Mouse (Mus musculus): Measurements from ENCODE around the gene Uevld. TPM values are rescaled to one million over a fixed set of nuclear protein-coding genes. Genes with fewer than 3 reads are reported as not detected.

Uevld gene
- 13.9 TPM for polyA plus RNA-seq (2014; fragmentation: Illumina TruSeq; extraction: RNeasy Lipid Tissue Mini Kit (QIAGEN cat#74804); ENCODE audit: low read depth, low replicate concordance)

GRCm38 (mm10) chr7:46957831-46958691 is at the start of gene Uevld:
Gene Uevld, minus strand, starts transcription at chr7:46958527.

GRCm38 (mm10) chr7:46983280-46983679 is 25.0 kb upstream of the Uevld start, which contains the start of gene Gm9999:
Gene Gm9999, plus strand, starts transcription at chr7:46983580.

GRCm38 (mm10) chr7:46919551-46920176 is 38.7 kb downstream of the Uevld start, which contains the start of gene Tsg101:
Gene Tsg101, minus strand, starts transcription at chr7:46919969.

Other genes starting within 250 kb of the Uevld start
- gene Saal1, start 247.8 kb downstream of the Uevld start, polyA plus RNA-seq (2014; fragmentation: Illumina TruSeq; extraction: RNeasy Lipid Tissue Mini Kit (QIAGEN cat#74804); ENCODE audit: low read depth, low replicate concordance), result 1.7 TPM
- gene Saa3, start 242.8 kb downstream of the Uevld start, polyA plus RNA-seq (2014; fragmentation: Illumina TruSeq; extraction: RNeasy Lipid Tissue Mini Kit (QIAGEN cat#74804); ENCODE audit: low read depth, low replicate concordance), result 2.5 TPM
- gene Saa4, start 225.9 kb downstream of the Uevld start, polyA plus RNA-seq (2014; fragmentation: Illumina TruSeq; extraction: RNeasy Lipid Tissue Mini Kit (QIAGEN cat#74804); ENCODE audit: low read depth, low replicate concordance), result 131 TPM
- gene Saa1, start 215.5 kb downstream of the Uevld start, polyA plus RNA-seq (2014; fragmentation: Illumina TruSeq; extraction: RNeasy Lipid Tissue Mini Kit (QIAGEN cat#74804); ENCODE audit: low read depth, low replicate concordance), result 34.8 TPM
- 15.8 TPM for gene Saa2, start 206.7 kb downstream of the Uevld start, polyA plus RNA-seq (2014; fragmentation: Illumina TruSeq; extraction: RNeasy Lipid Tissue Mini Kit (QIAGEN cat#74804); ENCODE audit: low read depth, low replicate concordance)
- gene Hps5, start 162.5 kb downstream of the Uevld start, polyA plus RNA-seq (2014; fragmentation: Illumina TruSeq; extraction: RNeasy Lipid Tissue Mini Kit (QIAGEN cat#74804); ENCODE audit: low read depth, low replicate concordance), result 10.3 TPM
- 45.7 TPM for gene Gtf2h1, start 162.4 kb downstream of the Uevld start, polyA plus RNA-seq (2014; fragmentation: Illumina TruSeq; extraction: RNeasy Lipid Tissue Mini Kit (QIAGEN cat#74804); ENCODE audit: low read depth, low replicate concordance)
- 219 TPM for gene Ldha, start 117.1 kb downstream of the Uevld start, polyA plus RNA-seq (2014; fragmentation: Illumina TruSeq; extraction: RNeasy Lipid Tissue Mini Kit (QIAGEN cat#74804); ENCODE audit: low read depth, low replicate concordance)
- not detected for gene Ldhc, start 97.3 kb downstream of the Uevld start, polyA plus RNA-seq (2014; fragmentation: Illumina TruSeq; extraction: RNeasy Lipid Tissue Mini Kit (QIAGEN cat#74804); ENCODE audit: low read depth, low replicate concordance)
- gene Tsg101, start 38.6 kb downstream of the Uevld start, polyA plus RNA-seq (2014; fragmentation: Illumina TruSeq; extraction: RNeasy Lipid Tissue Mini Kit (QIAGEN cat#74804); ENCODE audit: low read depth, low replicate concordance), result 126 TPM
- not detected for gene Gm9999, start 25.1 kb upstream of the Uevld start, polyA plus RNA-seq (2014; fragmentation: Illumina TruSeq; extraction: RNeasy Lipid Tissue Mini Kit (QIAGEN cat#74804); ENCODE audit: low read depth, low replicate concordance)
- 14.2 TPM for gene Spty2d1, start 49.9 kb upstream of the Uevld start, polyA plus RNA-seq (2014; fragmentation: Illumina TruSeq; extraction: RNeasy Lipid Tissue Mini Kit (QIAGEN cat#74804); ENCODE audit: low read depth, low replicate concordance)
- gene Tmem86a, start 92.1 kb upstream of the Uevld start, polyA plus RNA-seq (2014; fragmentation: Illumina TruSeq; extraction: RNeasy Lipid Tissue Mini Kit (QIAGEN cat#74804); ENCODE audit: low read depth, low replicate concordance), result 1.2 TPM
- not detected for gene Ptpn5, start 175.2 kb upstream of the Uevld start, polyA plus RNA-seq (2014; fragmentation: Illumina TruSeq; extraction: RNeasy Lipid Tissue Mini Kit (QIAGEN cat#74804); ENCODE audit: low read depth, low replicate concordance)
- gene Mrgpra6, start 246.4 kb upstream of the Uevld start, polyA plus RNA-seq (2014; fragmentation: Illumina TruSeq; extraction: RNeasy Lipid Tissue Mini Kit (QIAGEN cat#74804); ENCODE audit: low read depth, low replicate concordance), result not detected

Measured in liver, adult 10 weeks (tissue).